Mouse (Mus musculus) T-cell, adult 2 months (primary cell): Measurements from ENCODE around the gene Dapl1.
A peak's percentile ranks its signal among the peaks of the same experiment; 100 is the strongest.

Experiments used
- DNase-seq: peaks from one replicate; pipeline ENCODE4 v3.0.0; 2022; ENCODE audit warnings: low spot score

Gene Dapl1

DNA sequence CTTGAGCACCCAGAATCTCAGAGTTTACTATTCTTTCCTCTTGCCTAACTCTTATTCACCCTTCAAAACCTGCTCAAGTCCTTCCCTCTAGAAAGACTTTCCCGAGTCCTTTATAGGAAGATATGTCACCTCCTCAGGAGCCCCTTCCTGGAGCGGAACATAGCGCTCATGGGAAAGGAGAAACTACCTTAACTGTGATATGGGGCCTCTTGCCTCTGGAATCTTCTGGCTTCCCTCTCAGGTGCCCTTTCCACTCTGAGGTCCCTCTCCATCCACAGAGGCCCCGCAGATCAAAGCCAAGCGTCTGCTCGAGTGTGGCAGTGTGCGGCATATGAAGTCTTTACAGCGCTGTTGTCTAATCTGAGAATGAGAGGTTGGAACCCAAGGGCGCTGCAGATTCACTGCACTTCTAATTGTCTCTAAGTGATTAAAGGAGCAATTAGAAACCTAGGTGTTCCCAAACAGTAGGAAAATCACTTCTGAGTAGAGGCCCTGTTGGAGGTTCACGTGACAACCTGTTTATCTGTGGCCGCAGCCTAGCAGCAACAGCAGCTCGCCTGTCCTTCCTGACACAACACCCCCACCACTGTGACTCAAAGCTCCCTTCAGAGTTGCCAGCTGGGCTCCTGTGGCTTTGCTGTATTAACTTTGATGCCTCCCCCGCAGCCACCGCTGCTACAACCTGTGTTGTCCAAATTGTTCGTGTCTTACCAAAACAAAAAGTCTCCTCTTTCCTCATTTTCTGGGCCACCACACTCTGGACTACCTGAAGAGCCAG is 49.7 kb downstream of the Dapl1 start:
- DNase-seq, result peak; percentile 12

DNA sequence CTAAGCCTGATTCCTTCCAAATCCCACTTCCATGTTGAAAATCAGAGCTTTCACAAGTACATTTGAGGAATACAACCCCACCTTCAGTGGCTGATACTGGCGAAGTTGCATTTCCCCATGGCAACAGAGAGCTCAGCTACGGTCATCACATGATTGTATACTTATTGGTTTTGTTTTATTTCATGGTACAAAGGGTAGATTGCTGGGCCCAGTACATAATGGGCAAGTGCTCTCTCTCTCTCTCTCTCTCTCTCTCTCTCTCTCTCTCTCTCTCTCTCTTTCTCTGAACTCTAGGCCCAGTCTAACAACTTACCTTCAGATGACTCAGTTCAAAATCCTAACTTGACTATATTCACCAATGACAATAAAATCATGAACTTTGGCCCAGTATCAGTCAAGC is 52.5 kb downstream of the Dapl1 start:
- no peak for DNase-seq

DNA sequence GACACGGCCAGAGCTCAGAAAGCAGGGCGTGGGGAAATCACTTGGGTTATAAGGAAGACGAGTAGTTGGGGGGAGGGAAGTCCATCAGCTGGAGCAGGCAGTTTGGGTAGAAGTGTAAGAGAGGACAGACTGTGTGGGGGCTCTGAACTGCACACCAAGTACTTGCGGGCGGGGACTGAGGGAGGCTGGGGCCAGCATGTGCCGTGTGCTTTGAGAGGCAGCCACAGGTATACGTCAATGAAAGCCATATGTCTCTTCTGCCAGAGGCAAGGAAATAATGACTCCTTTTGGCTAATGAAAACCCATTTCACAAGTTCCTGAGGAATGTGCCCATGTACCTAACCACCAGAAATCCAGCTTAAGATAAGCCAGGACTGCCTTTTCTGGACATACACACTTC is 53.6 kb downstream of the Dapl1 start:
- DNase-seq, result no peak

GRCm38 (mm10) chr2:59539796-59540195 is 55.3 kb downstream of the Dapl1 start:
- DNase-seq, result no peak

GRCm38 (mm10) chr2:59541121-59541887 is 56.9 kb downstream of the Dapl1 start:
- peak; percentile 78 for DNase-seq

DNA sequence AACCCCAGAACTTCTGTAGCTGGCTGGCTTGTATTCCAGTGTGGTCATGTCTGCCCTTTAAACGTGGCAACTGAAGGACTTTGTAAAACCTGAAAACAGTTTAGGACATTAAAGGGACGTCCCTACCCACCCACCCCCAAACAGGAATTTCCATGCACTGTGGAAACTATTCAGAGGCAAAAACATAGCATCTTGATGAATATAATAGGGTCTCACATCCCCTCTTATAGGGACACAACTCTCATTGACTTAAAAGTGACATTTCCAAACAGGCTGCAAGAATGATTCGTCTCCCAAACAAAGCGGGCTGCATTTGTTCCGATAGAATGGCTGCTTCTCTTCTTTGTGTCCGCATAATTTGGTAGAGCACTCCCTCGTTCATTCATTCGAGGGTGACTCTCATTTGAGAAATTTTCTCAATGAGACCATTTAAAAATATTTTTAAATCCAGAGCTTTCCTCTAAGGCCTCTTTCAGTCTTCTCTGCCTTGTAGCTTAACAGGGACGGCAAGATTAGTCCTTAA is 59.2 kb downstream of the Dapl1 start:
- DNase-seq, result no peak

DNA sequence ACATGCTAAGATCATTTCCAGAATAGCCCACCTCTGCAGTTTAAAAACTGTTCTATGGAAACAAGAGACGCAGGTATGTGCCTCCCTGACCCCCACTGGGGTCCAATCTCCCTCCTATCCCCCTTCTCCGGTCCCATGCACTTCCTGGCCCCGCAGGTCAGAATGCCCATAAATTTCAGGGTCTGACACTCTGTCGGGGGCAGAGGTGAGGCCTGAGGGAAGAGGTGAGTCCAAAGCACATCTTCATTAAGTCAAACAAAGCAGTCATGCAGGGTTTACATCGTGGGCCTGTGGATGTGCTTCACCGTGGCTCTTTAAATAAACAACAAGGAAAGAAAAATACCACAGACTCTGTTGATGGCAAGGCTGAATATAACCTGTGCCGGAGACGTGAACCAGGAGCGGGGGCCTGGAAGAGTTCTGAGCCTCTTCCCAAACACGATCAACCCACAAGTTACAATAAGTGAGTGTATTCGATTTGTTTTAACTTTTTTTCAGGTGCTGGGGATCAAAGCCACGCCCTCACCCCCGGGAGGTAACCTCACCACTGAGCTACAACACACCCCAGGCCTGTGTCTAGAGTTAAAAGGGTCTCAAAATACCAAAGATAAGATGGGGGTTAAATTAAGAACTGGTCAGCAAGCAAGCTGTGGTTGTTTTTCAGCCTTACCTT is 59.9 kb downstream of the Dapl1 start:
- DNase-seq, result no peak

DNA sequence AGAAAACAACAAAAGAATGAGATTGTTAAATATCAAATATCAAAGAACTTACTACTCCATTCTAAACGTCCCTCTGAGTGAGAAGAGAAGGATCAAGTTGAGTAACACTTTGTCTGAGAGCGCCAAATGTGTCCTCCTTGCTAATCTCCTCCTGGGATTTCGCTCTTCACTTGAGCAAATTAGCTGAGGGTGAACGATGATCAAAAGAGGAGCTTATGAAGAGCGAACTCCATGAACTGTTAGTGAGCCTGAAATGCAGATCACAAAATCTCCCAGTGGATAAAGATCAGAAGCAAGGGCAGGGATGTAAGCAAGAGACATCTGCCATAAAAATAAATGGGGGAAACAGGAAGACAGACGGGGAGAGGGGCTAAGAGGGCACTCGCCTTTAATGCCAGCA is 60.5 kb downstream of the Dapl1 start:
- DNase-seq, result no peak

GRCm38 (mm10) chr2:59547369-59548099 is 63.1 kb downstream of the Dapl1 start:
- DNase-seq, result no peak

DNA sequence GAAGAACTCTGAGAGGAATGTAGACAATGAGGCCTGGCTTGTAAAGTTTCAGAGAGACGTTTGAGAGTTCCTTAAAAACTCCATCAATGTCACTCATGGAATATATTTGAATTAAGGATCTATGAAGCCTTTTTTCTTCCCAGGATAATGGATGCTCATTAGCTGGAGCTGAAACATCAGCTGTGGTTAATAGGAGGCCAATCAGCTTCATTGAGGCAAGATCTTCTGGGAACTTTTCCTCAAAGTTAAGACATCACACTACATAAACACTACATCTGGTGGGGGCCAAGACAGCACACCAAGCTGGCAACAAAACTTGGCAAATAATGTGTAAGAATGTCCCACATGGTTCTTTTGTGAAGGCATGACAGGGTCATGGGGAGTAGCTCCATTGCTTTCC is 68.3 kb downstream of the Dapl1 start:
- DNase-seq, result no peak

DNA sequence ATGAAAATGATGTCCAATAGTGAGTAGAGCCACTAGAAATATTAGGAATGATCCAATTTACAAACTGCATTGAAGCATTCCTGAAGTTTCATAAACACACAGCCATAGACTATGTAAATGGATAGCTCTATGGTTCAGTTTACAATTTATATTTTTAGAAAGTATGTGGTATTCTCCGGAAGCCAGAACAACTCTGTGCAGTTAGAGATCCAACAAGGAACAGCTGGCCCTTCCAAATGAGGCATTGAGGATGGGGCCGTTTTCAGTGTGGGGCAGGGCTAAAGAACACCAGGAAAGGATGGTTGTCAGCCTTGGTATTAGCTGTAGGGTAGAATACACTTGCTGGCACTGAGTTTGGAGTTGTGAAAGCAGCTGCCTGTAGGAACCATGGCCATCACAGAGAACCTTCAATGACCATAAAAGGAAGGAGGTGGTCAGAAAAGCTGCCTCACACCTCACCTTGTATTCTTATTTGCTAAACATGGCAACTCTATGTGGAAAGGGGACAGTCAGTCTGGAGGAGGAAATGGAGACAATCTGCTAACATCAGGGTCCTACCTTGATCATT is 70.0 kb downstream of the Dapl1 start:
- no peak for DNase-seq
